Mouse (Mus musculus) forebrain, embryonic 14.5 days (tissue): Measurements from ENCODE around the gene Oas3. TPM values are rescaled to one million over a fixed set of nuclear protein-coding genes. Genes with fewer than 3 reads are reported as not detected.

ENCODE experiments used
- ATAC-seq: fragments of 200-750 bp; cut with Nextera tagmentation; 2 replicates; pipeline ENCODE4 v1.8.0; 2017; ENCODE audit warnings: mild to moderate bottlenecking, moderate library complexity
- DNase-seq: peaks from one replicate; pipeline ENCODE4 v3.0.0-alpha.2; 2015; ENCODE audit warnings: low spot score
- H3K27ac ChIP-seq: fragments of 300-500 bp; sonication (generic); 2 replicates; pipeline ENCODE4 v1.5.1; 2014; ENCODE audit warnings: low read depth, mild to moderate bottlenecking, control low read depth, low read length, moderate library complexity
- H3K27me3 ChIP-seq: fragments of 300-500 bp; sonication (generic); replicated peaks from 2 replicates; pipeline ENCODE4 v1.6.1; 2014; ENCODE audit warnings: low read length, control low read depth, mixed read lengths; ENCODE audit not compliant: control insufficient read depth, insufficient read depth
- H3K36me3 ChIP-seq: fragments of 300-500 bp; sonication (generic); 2 replicates; pipeline ENCODE4 v1.6.1; 2014; ENCODE audit warnings: low read length, control low read depth; ENCODE audit not compliant: control insufficient read depth, insufficient read depth
- H3K4me1 ChIP-seq: fragments of 300-500 bp; sonication (generic); 2 replicates; pipeline ENCODE4 v1.6.1; 2014; ENCODE audit warnings: antibody characterized with exemption, low read length, control low read depth; ENCODE audit not compliant: control insufficient read depth, insufficient read depth
- H3K4me2 ChIP-seq: fragments of 300-500 bp; sonication (generic); 2 replicates; pipeline ENCODE4 v1.6.1; 2014; ENCODE audit warnings: mild to moderate bottlenecking, control low read depth, low read length
- H3K4me3 ChIP-seq: fragments of 300-500 bp; sonication (generic); 2 replicates; pipeline ENCODE4 v1.5.1; 2014; ENCODE audit warnings: low read depth, low read length, control low read depth
- H3K9ac ChIP-seq: fragments of 300-500 bp; sonication (generic); 2 replicates; pipeline ENCODE4 v1.6.1; 2014; ENCODE audit warnings: mild to moderate bottlenecking, low read length, control low read depth, moderate library complexity
- H3K9me3 ChIP-seq: fragments of 300-500 bp; sonication (generic); replicated peaks from 2 replicates; pipeline ENCODE4 v1.6.1; 2016; ENCODE audit warnings: low read length, control low read depth, mixed read lengths; ENCODE audit not compliant: control insufficient read depth
- WGBS: fragments of 180-500 bp; shearing (Covaris S2); extraction: QIAGEN DNeasy Blood & Tissue Kit; methylation state at CpG from one replicate; pipeline ENCODE4 v1.1.7; 2014; 5-methylcytosine and 5-hydroxymethylcytosine counted together
- polyA plus RNA-seq: library from polyadenylated mRNA; unstranded; fragments of >200 nt; fragmentation: Nextera tagmentation; extraction: Ambion mirVana; gene quantifications from 2 replicates; pipeline ENCODE4 v1.2.1, GENCODE M21; 2014

The Oas3 gene
- polyA plus RNA-seq, 1 experiment from 2014 or later: 0.19 TPM

GRCm38 (mm10) chr5:120775287-120775985 lies 2.0 kb downstream of the Oas3 start:
- no peak for ATAC-seq
- 88% methylated on average over 14 of the region's 14 CpGs for WGBS

GRCm38 (mm10) chr5:120769396-120769795 lies 8.1 kb downstream of the Oas3 start:
- Histone ChIP-seq H3K9me3 (no peaks in the 10 kb centered on the region), H3K27me3 (no peaks in the 10 kb centered on the region), H3K36me3 (no peaks in the 10 kb centered on the region), H3K9ac (no peak overlapping the region), H3K4me3 (no peak overlapping the region), H3K27ac (no peak overlapping the region), H3K4me1 (no peaks in the 10 kb centered on the region), H3K4me2 (no peak overlapping the region)
- ATAC-seq (no peak), DNase-seq (no peak)
- 74% methylated on average over 3 of the region's 3 CpGs for WGBS

More at GRCm38 (mm10) chr5:120775287-120775985, 2.0 kb downstream of the Oas3 start:
- H3K9ac ChIP-seq: no peak overlapping the region
- H3K27ac ChIP-seq: no peak overlapping the region
- no peaks in the 10 kb centered on the region for H3K4me1 ChIP-seq
- H3K4me3 ChIP-seq: no peak overlapping the region
- H3K27me3 ChIP-seq: no peaks in the 10 kb centered on the region
- no peak overlapping the region for H3K4me2 ChIP-seq
- DNase-seq: no peak
- no peaks in the 10 kb centered on the region for H3K36me3 ChIP-seq
- H3K9me3 ChIP-seq: no peaks in the 10 kb centered on the region

DNA sequence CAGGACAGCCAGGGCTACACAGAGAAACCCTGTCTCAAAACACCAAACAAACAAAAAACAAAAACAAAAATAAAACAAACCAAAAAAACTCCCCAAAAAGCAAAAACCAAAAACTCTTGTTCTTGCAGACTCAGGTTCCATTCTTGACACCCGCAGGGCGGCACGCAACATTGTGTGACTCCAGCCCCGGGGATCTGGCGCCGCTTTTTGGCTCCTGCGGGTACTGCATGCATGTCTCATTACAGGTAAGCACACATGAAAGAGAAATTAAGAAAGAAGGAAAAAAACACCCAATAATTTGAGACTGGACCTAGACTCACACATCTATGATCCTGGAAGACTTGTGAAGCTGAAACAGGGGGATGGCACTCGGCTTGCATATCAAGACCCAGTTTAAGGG lies 12.5 kb downstream of the Oas3 start:
- Histone ChIP-seq H3K27me3 (no peaks in the 10 kb centered on the region), H3K4me3 (no peak overlapping the region), H3K9me3 (no peaks in the 10 kb centered on the region), H3K36me3 (no peaks in the 10 kb centered on the region), H3K4me1 (no peaks in the 10 kb centered on the region), H3K4me2 (no peak overlapping the region), H3K27ac (no peak overlapping the region), H3K9ac (no peak overlapping the region)
- WGBS: 70% methylated on average over 8 of the region's 8 CpGs
- DNase-seq: no peak
- ATAC-seq: no peak

DNA sequence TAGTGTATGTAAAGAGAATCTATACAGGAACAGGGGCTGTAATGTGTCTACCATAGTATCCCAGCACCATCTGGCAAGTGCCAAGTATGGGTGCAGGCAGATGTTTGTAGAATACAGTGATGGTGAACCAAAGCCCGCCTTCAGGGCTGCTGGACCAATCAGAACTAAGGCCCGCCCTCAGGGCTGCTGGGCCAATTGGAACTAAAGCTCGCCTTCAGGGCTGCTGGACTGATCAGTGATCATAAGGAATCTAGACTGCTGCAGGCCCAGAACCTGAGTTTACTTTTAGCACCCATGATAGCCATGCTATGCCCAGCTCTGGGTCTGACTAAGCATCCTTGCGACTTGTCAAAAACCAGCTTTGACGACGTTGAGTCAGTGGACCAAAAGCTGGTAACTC lies 15.6 kb downstream of the Oas3 start:
- no peaks in the 10 kb centered on the region for H3K4me1 ChIP-seq
- no peaks in the 10 kb centered on the region for H3K27me3 ChIP-seq
- no peak overlapping the region for H3K9ac ChIP-seq
- DNase-seq: peak; percentile 25
- no peaks in the 10 kb centered on the region for H3K9me3 ChIP-seq
- H3K27ac ChIP-seq: no peak overlapping the region
- no peak overlapping the region for H3K4me3 ChIP-seq
- no peak for ATAC-seq
- 27% methylated on average over 6 of the region's 6 CpGs for WGBS
- H3K4me2 ChIP-seq: no peak overlapping the region
- H3K36me3 ChIP-seq: no peaks in the 10 kb centered on the region

DNA sequence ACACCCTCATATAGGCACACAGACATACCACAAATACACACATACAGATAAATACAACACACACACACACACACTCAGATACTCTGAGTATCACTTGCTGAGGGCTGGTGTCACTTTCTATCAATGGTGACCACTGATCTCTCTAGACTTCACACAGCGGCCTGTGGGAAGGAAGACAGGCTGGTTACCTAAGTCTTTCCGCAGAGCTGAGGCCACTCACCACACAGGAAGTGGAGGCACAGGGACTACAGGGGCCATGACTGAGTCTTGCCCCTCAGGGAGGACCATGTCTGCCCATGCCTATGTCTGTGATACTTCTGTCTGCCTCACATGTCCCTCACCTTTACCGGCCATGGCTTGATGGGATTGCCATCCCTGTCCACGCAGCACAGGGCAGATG lies 23.2 kb downstream of the Oas3 start:
- WGBS: 90% methylated on average over 4 of the region's 4 CpGs
- Histone ChIP-seq H3K4me2 (no peak overlapping the region), H3K4me1 (no peaks in the 10 kb centered on the region), H3K4me3 (no peak overlapping the region), H3K27ac (no peak overlapping the region), H3K9ac (no peak overlapping the region), H3K36me3 (no peaks in the 10 kb centered on the region), H3K9me3 (no peaks in the 10 kb centered on the region), H3K27me3 (no peaks in the 10 kb centered on the region)
- no peak for DNase-seq
- no peak for ATAC-seq

DNA sequence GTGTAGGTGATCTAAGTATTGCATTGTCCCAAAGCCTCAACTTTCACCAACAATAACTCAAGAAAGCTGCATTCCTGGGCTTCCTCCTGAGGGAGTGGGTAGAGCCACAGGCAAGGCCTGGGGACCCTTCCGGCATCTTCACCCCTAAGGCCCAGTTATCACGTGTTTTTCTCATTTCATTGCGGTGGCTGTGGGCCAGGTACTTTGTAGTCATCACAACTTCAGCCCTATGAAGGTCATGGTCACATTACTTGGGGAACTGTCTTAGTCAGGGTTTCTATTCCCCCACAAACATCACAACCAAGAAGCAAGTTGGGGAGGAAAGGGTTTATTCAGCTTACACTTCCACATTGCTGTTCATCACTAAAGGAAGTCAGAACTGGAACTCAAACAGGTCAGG lies 24.7 kb downstream of the Oas3 start:
- Histone ChIP-seq H3K9me3 (no peaks in the 10 kb centered on the region), H3K4me2 (no peak overlapping the region), H3K36me3 (no peaks in the 10 kb centered on the region), H3K4me1 (no peaks in the 10 kb centered on the region), H3K4me3 (no peak overlapping the region), H3K27me3 (no peaks in the 10 kb centered on the region), H3K27ac (no peak overlapping the region), H3K9ac (no peak overlapping the region)
- DNase-seq (no peak), ATAC-seq (no peak)
- 86% methylated on average over 3 of the region's 3 CpGs for WGBS

DNA sequence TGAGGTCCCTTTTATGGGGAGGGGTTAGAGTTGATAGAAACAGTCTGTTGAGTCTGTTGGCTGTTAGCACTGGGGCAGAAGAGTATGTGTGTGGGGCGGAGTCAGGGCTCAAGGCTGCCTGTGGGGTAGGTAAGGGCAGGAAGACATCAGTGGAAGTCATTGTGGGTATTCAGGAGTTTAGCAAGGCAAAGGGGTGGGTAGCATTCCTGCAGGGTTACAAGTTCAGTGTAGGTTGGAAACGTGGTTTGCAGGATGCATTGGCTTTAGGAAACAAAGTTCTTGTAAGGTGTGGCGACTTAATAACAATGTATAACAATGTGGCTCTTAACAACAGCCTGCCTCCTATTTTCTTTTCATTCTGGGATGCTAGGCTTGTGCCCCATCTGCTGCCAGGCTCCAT lies 26.3 kb downstream of the Oas3 start:
- Histone ChIP-seq H3K9me3 (no peaks in the 10 kb centered on the region), H3K4me3 (no peak overlapping the region), H3K9ac (no peak overlapping the region), H3K36me3 (no peaks in the 10 kb centered on the region), H3K27me3 (no peaks in the 10 kb centered on the region), H3K4me1 (no peaks in the 10 kb centered on the region), H3K27ac (no peak overlapping the region), H3K4me2 (no peak overlapping the region)
- WGBS: 75% methylated on average over 3 of the region's 3 CpGs
- ATAC-seq (no peak), DNase-seq (no peak)

DNA sequence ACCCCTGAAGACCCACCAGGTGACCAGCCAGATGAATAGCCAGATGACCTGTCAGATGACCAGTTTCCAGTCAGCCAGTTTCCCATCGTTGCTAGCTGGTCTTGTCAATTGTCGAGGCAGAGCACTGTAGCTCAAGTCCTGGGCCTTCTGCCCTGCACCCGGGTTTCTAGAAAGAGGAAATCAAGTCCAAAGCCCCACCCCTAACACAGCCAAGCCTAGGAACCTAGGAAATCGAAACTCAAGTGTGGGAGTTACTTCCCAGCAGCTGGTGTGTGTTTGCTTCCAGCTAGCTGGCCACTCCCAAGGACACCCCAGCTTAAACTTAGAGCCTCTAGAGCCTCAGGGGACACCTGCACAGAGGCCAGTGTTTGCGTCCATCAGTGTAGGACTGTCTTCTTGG lies 27.8 kb downstream of the Oas3 start, which contains the start of gene Oas2:
Oas2 (minus strand) TSS at position 166 of the 400 bp plus-strand sequence.
- H3K4me1 ChIP-seq: no peaks in the 10 kb centered on the region
- DNase-seq (no peak), ATAC-seq (no peak)
- no peaks in the 10 kb centered on the region for H3K36me3 ChIP-seq
- WGBS: 78% methylated on average over 5 of the region's 5 CpGs
- H3K9ac ChIP-seq: no peak within 1 kb of the TSS
- no peaks in the 10 kb centered on the region for H3K9me3 ChIP-seq
- no peak within 1 kb of the TSS for H3K27ac ChIP-seq
- H3K4me2 ChIP-seq: no peak within 1 kb of the TSS
- no peaks in the 10 kb centered on the region for H3K27me3 ChIP-seq
- H3K4me3 ChIP-seq: no peak within 1 kb of the TSS

DNA sequence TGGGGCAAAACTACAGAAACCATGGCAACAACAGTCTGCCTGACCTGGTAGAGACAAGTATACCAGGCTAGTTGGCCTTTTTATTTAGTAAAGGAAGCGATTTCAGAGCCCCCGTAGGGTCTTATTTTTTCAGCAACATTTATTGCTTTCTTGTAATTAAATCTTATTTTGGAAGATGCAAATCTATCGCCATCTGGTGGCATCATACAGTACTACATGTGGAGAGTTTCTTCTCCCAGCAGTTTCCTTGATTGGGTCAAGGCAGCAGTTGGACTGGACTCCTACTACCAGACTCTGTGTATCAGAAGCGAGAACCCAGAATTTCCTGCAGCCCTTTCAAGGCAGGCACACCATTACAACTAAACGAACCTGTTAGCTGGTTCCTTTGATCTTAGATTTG lies 31.0 kb downstream of the Oas3 start:
- no peaks in the 10 kb centered on the region for H3K27me3 ChIP-seq
- 10% methylated on average over 5 of the region's 5 CpGs for WGBS
- no peaks in the 10 kb centered on the region for H3K4me1 ChIP-seq
- ATAC-seq (no peak), DNase-seq (peak; percentile 82)
- no peak overlapping the region for H3K9ac ChIP-seq
- no peak overlapping the region for H3K27ac ChIP-seq
- no peaks in the 10 kb centered on the region for H3K9me3 ChIP-seq
- H3K4me2 ChIP-seq: no peak overlapping the region
- no peak overlapping the region for H3K4me3 ChIP-seq
- no peaks in the 10 kb centered on the region for H3K36me3 ChIP-seq
